Mouse (Mus musculus) right cerebral cortex, postnatal 25 days (tissue): Measurements from ENCODE around the gene Tmem216.
"Not testable (repeated sequence)": the region's sequence is repeated elsewhere in the genome, so short reads cannot be mapped to it uniquely, and the experiment has no call there.

Source experiments
- DNase-seq: peaks from one replicate; pipeline ENCODE4 v3.0.0; 2022

The Tmem216 gene

GRCm38 (mm10) chr19:10564278-10564677, 8.2 kb upstream of the Tmem216 start:
- no peak for DNase-seq

- no peak for DNase-seq
These were observed 6.3 kb upstream of the Tmem216 start for GRCm38 (mm10) chr19:10562351-10562750.

- no peak for DNase-seq
These were observed 5.7 kb upstream of the Tmem216 start for GRCm38 (mm10) chr19:10561558-10562314.

GRCm38 (mm10) chr19:10560108-10560507, 4.1 kb upstream of the Tmem216 start:
- no peak for DNase-seq

- not testable (repeated sequence) for DNase-seq
These were observed 1.9 kb upstream of the Tmem216 start for GRCm38 (mm10) chr19:10557837-10558375.

- DNase-seq = no peak
These were observed 1.4 kb upstream of the Tmem216 start for GRCm38 (mm10) chr19:10557430-10557829.

GRCm38 (mm10) chr19:10557001-10557400, 963 bp upstream of the Tmem216 start:
- no peak for DNase-seq

- DNase-seq = no peak
These were observed 16.6 kb downstream of the Tmem216 start for GRCm38 (mm10) chr19:10539454-10539853.

GRCm38 (mm10) chr19:10530082-10530481, 26.0 kb downstream of the Tmem216 start:
- DNase-seq = no peak

- DNase-seq = peak; percentile 18
These were observed 30.1 kb downstream of the Tmem216 start, which contains the start of gene Sdhaf2 for GRCm38 (mm10) chr19:10525910-10526309. TSS of gene Sdhaf2 (minus strand) at chr19:10526142.

- peak; percentile 87 for DNase-seq
These were observed 30.7 kb downstream of the Tmem216 start, which contains the start of gene Cpsf7 for GRCm38 (mm10) chr19:10525106-10525901. TSS of gene Cpsf7 (plus strand) at chr19:10525266.

- DNase-seq = no peak
These were observed 31.3 kb downstream of the Tmem216 start for GRCm38 (mm10) chr19:10524784-10525105.

GRCm38 (mm10) chr19:10523483-10524080, 32.5 kb downstream of the Tmem216 start:
- DNase-seq = no peak

- DNase-seq = no peak
These were observed 34.1 kb downstream of the Tmem216 start for GRCm38 (mm10) chr19:10521926-10522325.

GRCm38 (mm10) chr19:10520355-10520754, 35.7 kb downstream of the Tmem216 start:
- DNase-seq = no peak

GRCm38 (mm10) chr19:10510759-10511330, 45.2 kb downstream of the Tmem216 start:
- no peak for DNase-seq

GRCm38 (mm10) chr19:10502571-10502970, 53.5 kb downstream of the Tmem216 start:
- no peak for DNase-seq

- no peak for DNase-seq
These were observed 55.5 kb downstream of the Tmem216 start for GRCm38 (mm10) chr19:10500581-10500980.

- DNase-seq = no peak
These were observed 58.4 kb downstream of the Tmem216 start for GRCm38 (mm10) chr19:10497512-10498160.

GRCm38 (mm10) chr19:10496976-10497375, 59.1 kb downstream of the Tmem216 start:
- DNase-seq = no peak

GRCm38 (mm10) chr19:10495670-10496069, 60.4 kb downstream of the Tmem216 start:
- no peak for DNase-seq

- peak; percentile 51 for DNase-seq
These were observed 69.7 kb downstream of the Tmem216 start for GRCm38 (mm10) chr19:10486264-10486738.
